Mouse (Mus musculus): ENCODE results near the gene Ggt5. TPM values are rescaled to one million over a fixed set of nuclear protein-coding genes. Genes with fewer than 3 reads are reported as not detected.

The Ggt5 gene
- polyA plus RNA-seq, 1 experiment from 2014 or later, result 9.7 TPM

- Histone ChIP-seq H3K4me3 (ENCODE audit: low read length) (no peak overlapping the region), H3K9me3 (replicated peaks; ENCODE audit: control insufficient read depth, low read length) (no peaks in the 10 kb centered on the region; the same call in 1 of the 2 replicates), H3K27me3 (ENCODE audit: control insufficient read depth, insufficient read depth, low read length) (no peaks in the 10 kb centered on the region), H3K36me3 (ENCODE audit: control insufficient read depth, insufficient read depth) (no peaks in the 10 kb centered on the region), H3K27ac (ENCODE audit: low read length) (peak overlapping the region; percentile 85), H3K9ac (ENCODE audit: low read length) (no peak overlapping the region), H3K4me1 (ENCODE audit: control insufficient read depth, insufficient read depth, low read length) (peaks cover 37% of the 10 kb centered on the region), H3K4me2 (ENCODE audit: low read depth, low read length) (no peak overlapping the region)
- no peak for ATAC-seq (replicated peaks; ENCODE audit: extremely low read depth, insufficient read depth, low FRiP score)
- 66% methylated on average over 7 of the region's 7 CpGs for WGBS
Measured at GRCm38 (mm10) chr10:75592585-75592984, 3.4 kb downstream of the Ggt5 start.

GRCm38 (mm10) chr10:75595981-75596380, 6.8 kb downstream of the Ggt5 start:
- Histone ChIP-seq H3K27ac (ENCODE audit: low read length) (no peak overlapping the region), H3K4me3 (ENCODE audit: low read length) (no peak overlapping the region), H3K4me2 (ENCODE audit: low read depth, low read length) (no peak overlapping the region), H3K9ac (ENCODE audit: low read length) (no peak overlapping the region), H3K27me3 (ENCODE audit: control insufficient read depth, insufficient read depth, low read length) (no peaks in the 10 kb centered on the region), H3K36me3 (ENCODE audit: control insufficient read depth, insufficient read depth) (no peaks in the 10 kb centered on the region), H3K9me3 (replicated peaks; ENCODE audit: control insufficient read depth, low read length) (peaks cover 5% of the 10 kb centered on the region), H3K4me1 (ENCODE audit: control insufficient read depth, insufficient read depth, low read length) (peaks cover 8% of the 10 kb centered on the region)
- WGBS, result 57% methylated on average over 8 of the region's 8 CpGs
- ATAC-seq (replicated peaks; ENCODE audit: extremely low read depth, insufficient read depth, low FRiP score), result no peak

GRCm38 (mm10) chr10:75600189-75600730, 11.1 kb downstream of the Ggt5 start:
- Histone ChIP-seq H3K36me3 (ENCODE audit: control insufficient read depth, insufficient read depth) (no peaks in the 10 kb centered on the region), H3K4me1 (ENCODE audit: control insufficient read depth, insufficient read depth, low read length) (peaks cover 2% of the 10 kb centered on the region; the same call in 1 of the 2 replicates), H3K4me2 (ENCODE audit: low read depth, low read length) (no peak overlapping the region), H3K9me3 (replicated peaks; ENCODE audit: control insufficient read depth, low read length) (peaks cover 5% of the 10 kb centered on the region), H3K9ac (ENCODE audit: low read length) (no peak overlapping the region), H3K27ac (ENCODE audit: low read length) (no peak overlapping the region), H3K4me3 (ENCODE audit: low read length) (no peak overlapping the region), H3K27me3 (ENCODE audit: control insufficient read depth, insufficient read depth, low read length) (no peaks in the 10 kb centered on the region)
- no peak for ATAC-seq (replicated peaks; ENCODE audit: extremely low read depth, insufficient read depth, low FRiP score)
- WGBS, result 65% methylated on average over 7 of the region's 7 CpGs

- H3K9me3 ChIP-seq (replicated peaks; ENCODE audit: control insufficient read depth, low read length), result no peaks in the 10 kb centered on the region
- H3K27me3 ChIP-seq (ENCODE audit: control insufficient read depth, insufficient read depth, low read length), result no peaks in the 10 kb centered on the region
- no peak overlapping the region for H3K4me3 ChIP-seq (ENCODE audit: low read length)
- peaks cover 3% of the 10 kb centered on the region; the same call in 1 of the 2 replicates for H3K4me1 ChIP-seq (ENCODE audit: control insufficient read depth, insufficient read depth, low read length)
- H3K4me2 ChIP-seq (ENCODE audit: low read depth, low read length), result no peak overlapping the region
- ATAC-seq (replicated peaks; ENCODE audit: extremely low read depth, insufficient read depth, low FRiP score), result no peak
- no peaks in the 10 kb centered on the region for H3K36me3 ChIP-seq (ENCODE audit: control insufficient read depth, insufficient read depth)
- H3K9ac ChIP-seq (ENCODE audit: low read length), result no peak overlapping the region
- WGBS, result 28% methylated on average over 11 of the region's 11 CpGs
- H3K27ac ChIP-seq (ENCODE audit: low read length), result no peak overlapping the region
Measured at GRCm38 (mm10) chr10:75605162-75605846, 16.2 kb downstream of the Ggt5 start.

- Histone ChIP-seq H3K9ac (ENCODE audit: low read length) (no peak overlapping the region), H3K9me3 (replicated peaks; ENCODE audit: control insufficient read depth, low read length) (no peaks in the 10 kb centered on the region), H3K36me3 (ENCODE audit: control insufficient read depth, insufficient read depth) (no peaks in the 10 kb centered on the region), H3K27ac (ENCODE audit: low read length) (no peak overlapping the region), H3K27me3 (ENCODE audit: control insufficient read depth, insufficient read depth, low read length) (no peaks in the 10 kb centered on the region), H3K4me3 (ENCODE audit: low read length) (no peak overlapping the region), H3K4me1 (ENCODE audit: control insufficient read depth, insufficient read depth, low read length) (peaks cover 3% of the 10 kb centered on the region; the same call in 1 of the 2 replicates), H3K4me2 (ENCODE audit: low read depth, low read length) (no peak overlapping the region)
- ATAC-seq (replicated peaks; ENCODE audit: extremely low read depth, insufficient read depth, low FRiP score), result no peak
- 87% methylated on average over 4 of the region's 4 CpGs for WGBS
Measured at GRCm38 (mm10) chr10:75607253-75607652, 18.1 kb downstream of the Ggt5 start.

GRCm38 (mm10) chr10:75608975-75609374, 19.8 kb downstream of the Ggt5 start:
- no peaks in the 10 kb centered on the region for H3K27me3 ChIP-seq (ENCODE audit: control insufficient read depth, insufficient read depth, low read length)
- no peak overlapping the region for H3K27ac ChIP-seq (ENCODE audit: low read length)
- H3K36me3 ChIP-seq (ENCODE audit: control insufficient read depth, insufficient read depth), result no peaks in the 10 kb centered on the region
- peaks cover 3% of the 10 kb centered on the region; the same call in 1 of the 2 replicates for H3K4me1 ChIP-seq (ENCODE audit: control insufficient read depth, insufficient read depth, low read length)
- WGBS, result 87% methylated on average over 11 of the region's 11 CpGs
- H3K9me3 ChIP-seq (replicated peaks; ENCODE audit: control insufficient read depth, low read length), result no peaks in the 10 kb centered on the region
- no peak for ATAC-seq (replicated peaks; ENCODE audit: extremely low read depth, insufficient read depth, low FRiP score)
- H3K9ac ChIP-seq (ENCODE audit: low read length), result no peak overlapping the region
- no peak overlapping the region for H3K4me2 ChIP-seq (ENCODE audit: low read depth, low read length)
- no peak overlapping the region for H3K4me3 ChIP-seq (ENCODE audit: low read length)

- Histone ChIP-seq H3K4me3 (ENCODE audit: low read length) (no peak overlapping the region), H3K36me3 (ENCODE audit: control insufficient read depth, insufficient read depth) (peaks cover 2% of the 10 kb centered on the region; the same call in 1 of the 2 replicates), H3K4me2 (ENCODE audit: low read depth, low read length) (no peak overlapping the region), H3K4me1 (ENCODE audit: control insufficient read depth, insufficient read depth, low read length) (no peaks in the 10 kb centered on the region), H3K27ac (ENCODE audit: low read length) (no peak overlapping the region), H3K9me3 (replicated peaks; ENCODE audit: control insufficient read depth, low read length) (no peaks in the 10 kb centered on the region), H3K27me3 (ENCODE audit: control insufficient read depth, insufficient read depth, low read length) (no peaks in the 10 kb centered on the region), H3K9ac (ENCODE audit: low read length) (no peak overlapping the region)
- WGBS, result 52% methylated on average over 7 of the region's 7 CpGs
- ATAC-seq (replicated peaks; ENCODE audit: extremely low read depth, insufficient read depth, low FRiP score), result no peak
Measured at GRCm38 (mm10) chr10:75610486-75610885, 21.3 kb downstream of the Ggt5 start.

- WGBS, result 81% methylated on average over 4 of the region's 4 CpGs
- no peak overlapping the region for H3K9ac ChIP-seq (ENCODE audit: low read length)
- H3K27me3 ChIP-seq (ENCODE audit: control insufficient read depth, insufficient read depth, low read length), result no peaks in the 10 kb centered on the region
- H3K4me1 ChIP-seq (ENCODE audit: control insufficient read depth, insufficient read depth, low read length), result no peaks in the 10 kb centered on the region
- peaks cover 2% of the 10 kb centered on the region; the same call in 1 of the 2 replicates for H3K36me3 ChIP-seq (ENCODE audit: control insufficient read depth, insufficient read depth)
- H3K9me3 ChIP-seq (replicated peaks; ENCODE audit: control insufficient read depth, low read length), result no peaks in the 10 kb centered on the region
- H3K4me3 ChIP-seq (ENCODE audit: low read length), result no peak overlapping the region
- H3K27ac ChIP-seq (ENCODE audit: low read length), result no peak overlapping the region
- ATAC-seq (replicated peaks; ENCODE audit: extremely low read depth, insufficient read depth, low FRiP score), result no peak
- no peak overlapping the region for H3K4me2 ChIP-seq (ENCODE audit: low read depth, low read length)
Measured at GRCm38 (mm10) chr10:75616044-75616443, 26.9 kb downstream of the Ggt5 start.

GRCm38 (mm10) chr10:75620818-75621217, 31.7 kb downstream of the Ggt5 start:
- WGBS, result 44% methylated on average over 3 of the region's 3 CpGs
- Histone ChIP-seq H3K9me3 (replicated peaks; ENCODE audit: control insufficient read depth, low read length) (peaks cover 2% of the 10 kb centered on the region; the same call in 1 of the 2 replicates), H3K4me3 (ENCODE audit: low read length) (no peak overlapping the region), H3K27ac (ENCODE audit: low read length) (no peak overlapping the region), H3K4me1 (ENCODE audit: control insufficient read depth, insufficient read depth, low read length) (no peaks in the 10 kb centered on the region), H3K4me2 (ENCODE audit: low read depth, low read length) (no peak overlapping the region), H3K36me3 (ENCODE audit: control insufficient read depth, insufficient read depth) (no peaks in the 10 kb centered on the region), H3K27me3 (ENCODE audit: control insufficient read depth, insufficient read depth, low read length) (no peaks in the 10 kb centered on the region), H3K9ac (ENCODE audit: low read length) (no peak overlapping the region)
- no peak for ATAC-seq (replicated peaks; ENCODE audit: extremely low read depth, insufficient read depth, low FRiP score)

Measured in heart, embryonic 16.5 days (tissue).